Mouse (Mus musculus): Measurements from ENCODE around the gene Tmem131l.

DNA sequence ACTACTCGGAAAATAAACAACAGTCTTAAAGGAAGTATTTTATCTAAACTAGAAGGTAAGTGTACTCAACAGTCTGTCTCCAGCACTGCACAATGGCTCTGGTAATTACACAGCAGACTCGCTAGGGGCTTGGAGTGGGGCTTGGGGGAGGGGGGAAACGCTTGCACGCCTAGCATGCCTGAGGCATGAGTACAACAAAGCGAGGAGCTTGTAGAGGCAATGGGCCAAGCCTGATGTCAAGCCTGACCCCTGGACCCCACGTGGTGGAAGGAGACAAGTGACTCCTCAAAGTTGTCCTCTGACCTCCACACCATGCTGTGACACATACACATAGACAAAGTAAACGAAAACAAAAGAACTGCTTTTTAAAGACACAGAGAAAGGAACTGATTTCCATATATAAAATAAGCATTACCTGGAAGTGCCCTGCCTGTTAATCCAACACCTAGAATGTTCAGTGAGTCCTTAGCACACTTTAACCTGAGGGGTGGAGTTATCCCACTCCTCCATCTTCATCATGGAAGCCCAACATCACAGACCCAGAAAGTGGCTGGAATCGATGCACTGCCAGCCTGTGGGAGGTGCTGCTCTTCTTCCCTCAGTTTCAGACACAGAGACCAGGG lies 45.6 kb downstream of the Tmem131l start:
- TF ChIP-seq CTCF (IDR thresholded peaks at IDR 0.05; ENCODE audit: borderline replicate concordance, extremely low read depth, insufficient read depth, insufficient read length) (peak; percentile 48; the same call in 1 of the 2 replicates), POLR2A (IDR thresholded peaks at IDR 0.05; ENCODE audit: borderline replicate concordance, extremely low read depth, insufficient read depth, insufficient read length, poor library complexity, severe bottlenecking) (no peak)
